Mouse (Mus musculus): Measurements from ENCODE around the gene Irak1bp1.
A peak's percentile ranks its signal among the peaks of the same experiment; 100 is the strongest.

DNA sequence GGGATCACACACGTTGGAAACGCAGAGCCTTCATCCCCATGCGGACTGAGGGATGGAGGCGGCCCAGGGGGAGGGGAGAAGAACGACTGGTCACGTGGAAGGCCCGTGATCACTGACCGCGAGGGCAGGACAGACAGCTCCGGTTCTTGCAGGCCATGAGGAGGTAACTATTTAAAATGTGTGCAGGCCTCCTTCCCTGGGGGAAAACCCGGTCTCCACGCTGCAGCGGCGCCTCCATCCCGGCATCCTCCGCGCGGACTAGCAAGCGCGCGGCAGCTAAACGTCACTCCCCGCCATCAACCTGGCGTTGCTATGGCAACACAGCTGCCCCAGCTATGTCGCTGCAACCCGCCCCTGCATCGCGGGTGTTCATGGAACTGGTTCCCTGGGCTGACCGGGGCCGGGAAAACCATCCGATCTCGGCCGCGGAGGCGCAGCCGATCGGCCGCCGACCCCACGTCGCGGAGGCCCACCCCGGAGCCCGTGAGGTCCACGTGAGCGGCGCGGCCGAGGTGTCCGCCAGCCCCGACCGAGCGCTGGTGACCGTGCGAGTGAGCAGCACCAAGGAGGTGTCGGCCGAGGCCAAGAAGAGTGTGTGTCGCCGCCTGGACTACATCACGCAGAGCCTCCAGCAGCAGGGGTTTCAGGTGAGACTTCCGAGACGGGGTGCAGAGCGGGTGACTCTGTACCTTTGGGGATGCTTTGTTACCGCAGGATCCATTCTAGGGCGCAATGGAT is 522 bp downstream of the Irak1bp1 start:
- TF ChIP-seq POLR2A (IDR thresholded peaks at IDR 0.05; ENCODE audit: borderline replicate concordance, extremely low read depth, insufficient read depth, insufficient read length, poor library complexity, severe bottlenecking) (peak; percentile 42; the same call in 1 of the 2 replicates), CTCF (IDR thresholded peaks at IDR 0.05; ENCODE audit: borderline replicate concordance, extremely low read depth, insufficient read depth, insufficient read length) (no peak)
